In the genomic region with DNA sequence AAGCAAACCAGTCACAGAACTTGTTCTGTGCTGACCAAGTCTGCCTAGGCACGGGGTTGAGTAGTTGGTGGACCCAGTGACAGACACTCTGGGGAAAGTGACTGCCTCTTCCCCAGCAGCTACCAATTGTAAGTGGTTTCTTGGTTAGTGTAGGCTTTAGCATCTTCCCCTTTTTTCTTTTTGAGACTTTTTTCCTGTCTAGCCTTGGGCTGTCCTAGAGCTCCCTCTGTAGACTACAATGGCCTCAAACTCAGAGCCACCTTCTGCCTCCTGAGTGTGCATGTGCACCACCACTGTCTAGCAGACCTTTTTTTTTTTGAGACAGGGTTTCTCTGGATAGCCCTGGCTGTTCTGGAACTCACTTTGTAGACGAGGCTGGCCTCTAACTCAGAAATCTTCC, we compare ENCODE assay signal across 9 mouse cellular contexts. TPM values are rescaled to one million over a fixed set of nuclear protein-coding genes. Genes with fewer than 3 reads are reported as not detected.
DNase-seq lines count a peak whose midpoint lies in the region; ATAC-seq and TF ChIP-seq lines count a peak whose summit lies in the region.
"Had no signal": no experiment of that assay in that cellular context is flagged by ENCODE, and none has a peak within 500 bp of the region (broad histone marks: within the 10 kb centered on the region; RNA-seq: fewer than 3 reads in every experiment).

No protein-coding gene starts in this region.

- no peaks in the 10 kb centered on the region for H3K27me3 ChIP-seq in heart, adult 2 months (ENCODE audit: control insufficient read depth, insufficient read depth, low read length)
- no peaks in the 10 kb centered on the region for H3K27me3 ChIP-seq in forebrain, embryonic 15.5 days

- WGBS in heart, adult 2 months: 83% methylated on average over 2 of the region's 2 CpGs
- WGBS in forebrain, embryonic 15.5 days: 80% methylated on average over 2 of the region's 2 CpGs

- H3K79me2 ChIP-seq in heart, adult 2 months (replicated peaks; ENCODE audit: control insufficient read depth, insufficient read depth, low read length): peaks cover 11% of the 10 kb centered on the region

- H3K4me2 ChIP-seq in forebrain, embryonic 15.5 days (replicated peaks): no peak overlapping the region

- peak; percentile 58 for TF ChIP-seq CTCF in heart, adult 2 months (IDR thresholded peaks at IDR 0.05)

- H3K4me1 ChIP-seq in heart, adult 2 months (ENCODE audit: control insufficient read depth, insufficient read depth, low read length): peaks cover 8% of the 10 kb centered on the region
- peaks cover 11% of the 10 kb centered on the region; the same call in 1 of the 2 replicates for H3K4me1 ChIP-seq in forebrain, embryonic 15.5 days

- intact Hi-C loops in heart, adult 2 months (cut with DNase I): loop anchor here (5.0 kb wide), 1 partner anchor 229 kb away; no protein-coding TSS in a partner anchor
- intact Hi-C loops in heart, postnatal 25 days (cut with DNase I): loop anchor here (2.0 to 10.0 kb wide), 3 partner anchors 82 to 242 kb away; a partner anchor contains a TSS

- no peak for DNase-seq in heart, adult 2 months
- no peak for DNase-seq in heart, postnatal 25 days (ENCODE audit: low spot score)
- peak; percentile 70 for DNase-seq in CD4-positive helper T cell, adult 2 months (ENCODE audit: low read depth, low spot score)
- no peak for DNase-seq in urinary bladder, adult 2 months (ENCODE audit: low spot score)
- no peak for DNase-seq in adrenal gland, postnatal 25 days
- DNase-seq: cerebellum, postnatal 25 days had no signal

- H3K9ac ChIP-seq in heart, adult 2 months (ENCODE audit: low read depth, low read length): no peak overlapping the region
- H3K9ac ChIP-seq in forebrain, embryonic 15.5 days (replicated peaks): no peak overlapping the region

- TF ChIP-seq EP300 in heart, adult 2 months (IDR thresholded peaks at IDR 0.05; ENCODE audit: insufficient read depth, low read depth, low read length): no peak

- H3K36me3 ChIP-seq in heart, adult 2 months (ENCODE audit: control insufficient read depth, insufficient read depth, low read length): no peaks in the 10 kb centered on the region
- H3K36me3 ChIP-seq in forebrain, embryonic 15.5 days: no peaks in the 10 kb centered on the region

- TF ChIP-seq POLR2A in heart, adult 2 months (IDR thresholded peaks at IDR 0.05; ENCODE audit: insufficient read depth, low read depth, low read length): no peak

- H3K27ac ChIP-seq in heart, adult 2 months: no peak overlapping the region
- no peak overlapping the region for H3K27ac ChIP-seq in forebrain, embryonic 15.5 days (replicated peaks)

- no peak overlapping the region for H3K4me3 ChIP-seq in heart, adult 2 months
- no peak overlapping the region for H3K4me3 ChIP-seq in forebrain, embryonic 15.5 days

- peak; percentile 82 for ATAC-seq in granulocyte monocyte progenitor cell, adult 5-6 weeks (replicated peaks; ENCODE audit: poor library complexity, severe bottlenecking)
- ATAC-seq in monocyte, adult 5-6 weeks (replicated peaks; ENCODE audit: insufficient number of reproducible peaks, low FRiP score, low TSS enrichment, poor library complexity, severe bottlenecking): peak; percentile 52; the same call in 1 of the 2 replicates
- ATAC-seq in forebrain, embryonic 15.5 days (replicated peaks): no peak

- no peaks in the 10 kb centered on the region for H3K9me3 ChIP-seq in forebrain, embryonic 15.5 days

RNA-seq across cellular contexts. Expression of a gene that starts 15.8 kb away (rescaled TPM):
- 1 to 10 TPM in 1 of 2 experiments, not detected in 1; 1.8 TPM for total RNA-seq in heart, adult 2 months (2021)
- 32.3 and 39.0 TPM in 2 replicates for polyA plus RNA-seq in heart, adult 2 months (2012; rRNA removed)
- total RNA-seq in heart, postnatal 25 days (2021): 1 to 10 TPM in 1 of 2 experiments, not detected in 1; 2.7 TPM
- 7.1 and 23.8 TPM in 2 replicates for total RNA-seq in granulocyte monocyte progenitor cell, adult 5-6 weeks (2014; fragmentation: Nextera tagmentation)
- 18.5 and 25.8 TPM in 2 replicates for total RNA-seq in granulocyte monocyte progenitor cell, adult 5-6 weeks (2017)
- 10.0 to 63.8 TPM (median 16.1 TPM) in 3 replicates for total RNA-seq in monocyte, adult 5-6 weeks (2017)
- polyA plus RNA-seq in urinary bladder, adult 2 months (2012; rRNA removed): 47.8 and 50.2 TPM in 2 replicates
- 3.6 and 27.1 TPM in 2 replicates for total RNA-seq in adrenal gland, postnatal 25 days (2021)
- polyA plus RNA-seq in forebrain, embryonic 15.5 days (2015; fragmentation: Nextera tagmentation; extraction: Ambion mirVana): not detected in 2 replicates

RNA-seq across cellular contexts. Expression of a gene that starts 16.3 kb away (rescaled TPM):
- total RNA-seq in heart, adult 2 months (2021): 10 to 100 TPM; 41.9 to 49.8 TPM
- 51.1 and 58.6 TPM in 2 replicates for polyA plus RNA-seq in heart, adult 2 months (2012; rRNA removed)
- 10 to 100 TPM; 44.4 to 44.8 TPM for total RNA-seq in heart, postnatal 25 days (2021)
- 91.5 and 110 TPM in 2 replicates for total RNA-seq in granulocyte monocyte progenitor cell, adult 5-6 weeks (2014; fragmentation: Nextera tagmentation)
- total RNA-seq in granulocyte monocyte progenitor cell, adult 5-6 weeks (2017): 56.4 and 69.3 TPM in 2 replicates
- 27.0 to 27.9 TPM (median 27.1 TPM) in 3 replicates for total RNA-seq in monocyte, adult 5-6 weeks (2017)
- polyA plus RNA-seq in urinary bladder, adult 2 months (2012; rRNA removed): 56.0 and 86.9 TPM in 2 replicates
- 110 and 153 TPM in 2 replicates for total RNA-seq in adrenal gland, postnatal 25 days (2021)
- polyA plus RNA-seq in forebrain, embryonic 15.5 days (2015; fragmentation: Nextera tagmentation; extraction: Ambion mirVana): 143 and 149 TPM in 2 replicates
